Mouse (Mus musculus) kidney, postnatal 14 days (tissue): Measurements from ENCODE around the gene Ndel1.

ENCODE experiments used
- DNase-seq: peaks from one replicate; pipeline ENCODE4 v3.0.0; 2022; ENCODE audit warnings: mixed read lengths

Ndel1 gene

DNA sequence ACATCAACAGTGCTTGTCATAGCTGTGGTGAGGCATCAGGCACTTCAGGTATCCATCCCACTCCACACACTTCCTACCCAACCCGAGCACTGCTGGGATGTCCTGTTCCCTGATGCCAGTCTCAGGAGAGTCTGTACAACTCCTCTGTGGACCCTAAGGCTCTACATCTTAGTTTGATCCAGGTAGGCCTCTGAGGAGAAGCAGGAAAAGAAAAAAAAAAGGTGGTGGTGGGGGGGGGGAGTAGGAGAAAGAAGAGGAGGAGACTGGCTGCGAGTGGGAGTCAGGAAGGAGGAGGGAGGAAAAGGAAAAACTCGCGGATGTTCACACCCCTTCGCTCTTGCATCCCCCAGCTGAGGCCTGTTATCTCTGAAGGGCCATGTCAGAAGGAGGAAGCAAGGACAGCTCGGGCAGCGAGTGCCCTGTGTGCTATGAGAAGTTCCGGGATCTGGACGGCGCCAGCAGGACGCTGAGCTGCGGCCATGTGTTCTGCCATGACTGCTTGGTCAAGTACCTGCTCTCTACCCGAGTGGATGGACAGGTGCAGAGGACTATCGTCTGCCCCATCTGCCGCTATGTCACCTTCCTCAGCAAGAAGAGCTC, 20.7 kb upstream of the Ndel1 start:
- DNase-seq, result peak; percentile 37

GRCm38 (mm10) chr11:68891823-68892222, 20.2 kb upstream of the Ndel1 start:
- no peak for DNase-seq

GRCm38 (mm10) chr11:68890625-68891024, 19.0 kb upstream of the Ndel1 start:
- peak; percentile 47 for DNase-seq

GRCm38 (mm10) chr11:68888653-68889052, 17.0 kb upstream of the Ndel1 start:
- DNase-seq, result no peak

DNA sequence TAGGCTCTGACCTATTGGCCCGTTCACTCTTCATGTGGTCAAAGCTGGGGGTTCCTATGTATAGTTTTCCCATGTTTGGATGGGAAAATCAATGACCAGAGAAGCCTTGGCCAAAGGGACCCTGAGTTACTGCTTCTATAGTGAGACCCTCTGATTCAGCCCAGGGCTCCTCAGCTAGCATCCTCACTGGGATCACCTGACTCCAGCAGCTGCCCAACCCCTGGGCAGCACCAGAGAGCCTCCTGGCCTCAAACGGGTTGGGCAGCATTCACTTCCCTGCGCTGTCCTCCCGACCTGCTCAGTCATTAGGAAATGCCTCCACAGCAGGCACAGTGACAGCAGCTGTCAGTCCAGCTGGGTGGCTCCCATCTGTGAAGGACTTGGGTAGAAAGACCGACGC, 16.6 kb upstream of the Ndel1 start, which contains the start of gene Rnf222:
Gene Rnf222, plus strand, starts transcription at position 301 of the 400 bp plus-strand sequence.
- DNase-seq, result no peak

GRCm38 (mm10) chr11:68886091-68886490, 14.4 kb upstream of the Ndel1 start:
- DNase-seq, result no peak

DNA sequence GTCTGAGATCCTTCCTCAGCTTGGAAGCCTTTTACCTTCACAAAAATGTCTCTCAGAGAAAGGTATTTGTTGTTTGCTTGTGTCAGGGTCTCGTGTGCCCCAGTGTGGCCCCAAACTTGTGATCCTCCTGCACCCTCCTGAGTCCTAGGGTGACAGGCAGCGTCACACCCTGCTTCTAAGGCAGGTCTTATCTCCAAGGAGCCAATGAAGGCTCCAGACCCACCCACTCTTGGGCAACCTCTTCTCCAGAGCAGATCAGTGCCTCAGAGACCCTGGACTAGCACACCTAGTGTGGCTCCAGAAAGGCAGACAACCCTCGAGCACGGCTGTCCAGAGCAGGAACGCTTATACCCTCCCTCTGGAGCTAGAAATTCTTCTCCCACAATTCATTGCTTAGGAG, 12.7 kb upstream of the Ndel1 start:
- DNase-seq, result no peak

- DNase-seq, result no peak
Observed at GRCm38 (mm10) chr11:68883843-68884242, 12.2 kb upstream of the Ndel1 start.

GRCm38 (mm10) chr11:68882107-68882506, 10.4 kb upstream of the Ndel1 start:
- no peak for DNase-seq

GRCm38 (mm10) chr11:68878811-68879210, 7.2 kb upstream of the Ndel1 start:
- no peak for DNase-seq

- peak; percentile 81 for DNase-seq
Observed at GRCm38 (mm10) chr11:68874841-68875240, 3.2 kb upstream of the Ndel1 start.

DNA sequence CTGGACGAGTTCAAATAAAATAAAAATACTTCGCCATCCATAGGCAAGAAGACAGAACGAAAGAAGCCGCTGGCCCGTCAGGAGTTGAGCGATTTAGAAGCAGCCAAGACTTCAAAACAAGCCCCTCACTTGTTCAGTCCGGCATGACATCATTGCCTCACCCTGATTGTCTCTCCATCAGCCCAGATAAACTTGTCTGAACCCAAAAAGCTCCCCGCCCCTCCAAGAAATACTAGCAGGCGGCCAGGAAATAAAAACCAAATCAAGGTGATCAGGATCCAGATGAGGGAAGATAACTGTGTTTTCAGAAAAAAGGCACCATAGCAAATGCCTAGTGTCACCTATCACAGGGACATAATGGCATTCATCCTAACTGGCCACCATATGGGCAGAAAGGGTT, 381 bp downstream of the Ndel1 start:
- DNase-seq, result no peak

GRCm38 (mm10) chr11:68864544-68865189, 7.0 kb downstream of the Ndel1 start:
- peak; percentile 97 for DNase-seq

DNA sequence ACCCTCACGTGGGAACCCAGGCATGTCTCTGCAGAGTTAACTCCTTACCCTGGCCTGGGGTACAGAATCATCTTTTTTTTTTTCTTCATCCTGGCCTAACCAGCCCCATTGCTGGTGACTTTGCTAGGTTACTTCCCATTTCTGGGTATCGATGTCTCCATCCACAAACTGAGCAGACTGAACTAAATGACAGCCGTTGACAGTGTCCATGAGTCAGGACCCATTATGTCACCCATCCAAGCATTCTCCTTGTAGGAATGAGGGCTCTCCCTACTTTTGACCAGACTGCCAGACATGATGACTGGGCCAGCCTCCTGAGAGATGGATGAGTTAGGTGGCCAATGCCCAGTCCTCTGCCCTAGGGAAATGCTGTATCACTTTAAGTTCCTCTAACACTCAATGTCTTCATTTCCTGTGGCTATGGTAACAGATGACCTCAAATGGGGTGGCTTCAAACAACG, 8.0 kb downstream of the Ndel1 start:
- no peak for DNase-seq

DNA sequence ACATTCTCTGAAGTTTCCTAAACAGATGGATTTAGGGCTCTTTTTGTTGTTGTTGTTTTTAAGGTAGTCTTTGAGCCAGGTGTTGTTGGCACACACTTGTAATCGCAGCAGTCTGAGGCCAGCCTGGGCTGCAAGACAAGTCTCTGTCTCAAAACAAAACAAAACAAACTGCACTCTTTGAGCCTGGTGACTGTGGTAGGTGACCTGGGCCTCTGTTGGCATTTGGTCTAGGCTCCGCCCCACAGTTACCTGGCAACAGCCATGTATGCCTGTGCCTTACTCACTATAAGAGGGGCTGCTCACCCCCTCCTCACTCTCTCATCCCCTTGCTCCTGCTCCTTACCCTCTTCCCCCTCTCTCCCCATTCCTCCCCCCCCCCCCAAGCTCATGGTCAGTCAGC, 9.4 kb downstream of the Ndel1 start:
- no peak for DNase-seq

- no peak for DNase-seq
Observed at GRCm38 (mm10) chr11:68859943-68860593, 11.6 kb downstream of the Ndel1 start.

- DNase-seq, result no peak
Observed at GRCm38 (mm10) chr11:68857329-68857728, 14.3 kb downstream of the Ndel1 start.

DNA sequence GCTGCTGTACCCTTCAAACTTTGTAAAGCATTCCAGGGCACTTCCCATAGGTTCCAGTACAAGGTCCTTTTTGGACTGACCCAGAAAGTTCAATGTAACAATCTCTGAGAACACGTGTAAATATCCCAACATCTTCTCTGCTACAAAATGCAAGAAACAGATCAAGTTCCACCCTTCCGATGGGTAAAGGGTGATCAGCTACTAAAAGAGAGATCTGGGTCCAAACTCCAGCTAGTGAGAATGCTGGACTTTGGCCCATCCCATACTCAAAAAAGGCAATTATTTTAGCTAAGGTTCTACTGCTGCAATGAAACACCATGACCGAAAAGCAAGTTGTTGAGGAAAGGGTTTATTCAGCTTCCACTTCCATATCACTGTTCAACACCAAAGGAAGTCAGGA, 17.0 kb downstream of the Ndel1 start:
- DNase-seq, result no peak

- peak; percentile 74 for DNase-seq
Observed at GRCm38 (mm10) chr11:68853611-68854401, 17.9 kb downstream of the Ndel1 start.

DNA sequence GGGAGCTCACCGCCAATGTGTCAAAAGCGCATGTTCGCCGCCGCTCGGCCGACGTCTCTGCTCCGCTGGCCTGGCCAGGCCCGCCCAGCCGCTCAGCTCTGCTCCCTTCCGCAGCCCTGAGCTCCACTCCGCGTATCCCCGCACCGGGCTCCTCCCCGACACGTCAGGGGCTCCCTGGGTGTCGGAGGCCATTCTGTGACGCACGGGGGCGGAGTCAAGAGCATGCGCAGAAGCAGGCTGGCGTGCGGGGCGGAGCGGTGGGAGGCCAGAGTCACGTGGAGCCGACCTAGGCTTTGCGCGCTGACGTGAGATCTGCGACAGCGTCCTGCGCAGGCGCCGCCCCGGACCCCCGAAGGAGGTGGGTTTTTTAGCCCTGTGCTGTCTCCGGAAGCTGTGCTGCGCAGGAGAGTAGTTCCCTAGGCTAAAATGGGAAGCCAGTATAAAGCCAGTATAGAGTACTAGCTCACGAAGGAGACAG, 18.7 kb downstream of the Ndel1 start:
- DNase-seq, result peak; percentile 100

- peak; percentile 82 for DNase-seq
Observed at GRCm38 (mm10) chr11:68852486-68852901, 19.2 kb downstream of the Ndel1 start.

DNA sequence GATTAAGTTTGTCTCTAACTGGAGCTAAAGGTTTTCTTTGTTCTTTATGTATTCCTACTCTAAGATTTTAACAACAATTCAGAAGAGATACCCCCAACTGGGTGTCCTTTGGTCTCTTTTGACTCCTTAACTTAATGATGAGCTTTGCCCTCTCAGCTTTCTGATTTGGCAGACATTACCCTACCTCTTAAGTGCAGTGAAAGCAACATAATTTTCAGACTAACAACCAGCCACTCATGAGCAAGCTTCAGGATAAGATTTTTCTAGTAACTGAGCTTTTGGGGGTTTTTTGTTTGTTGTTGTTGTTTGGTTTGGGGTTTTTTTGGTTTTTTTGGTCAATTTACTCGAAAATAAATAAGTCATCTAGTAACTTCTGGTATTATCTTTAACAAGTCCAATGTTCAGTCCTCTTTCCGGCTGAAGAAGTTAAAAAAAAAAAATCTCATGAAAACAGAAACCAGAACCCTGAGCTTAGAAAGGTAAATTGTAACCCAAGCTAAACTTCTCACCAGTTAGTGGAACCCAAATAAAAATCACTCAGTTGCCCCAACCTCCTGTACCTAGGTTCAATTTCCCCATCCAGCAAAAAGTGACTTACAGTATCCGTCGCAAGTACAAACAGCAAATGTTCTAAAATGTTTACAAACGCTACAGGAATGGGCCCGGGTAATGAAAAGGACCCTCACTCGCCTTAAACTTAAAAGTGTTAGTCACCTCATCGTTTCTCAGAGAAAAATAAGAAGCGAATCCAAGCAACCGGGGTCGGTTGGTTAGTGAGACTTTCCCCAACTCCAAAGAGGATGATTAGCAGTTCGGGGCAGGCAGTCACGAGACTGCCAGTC, 19.8 kb downstream of the Ndel1 start:
- DNase-seq, result peak; percentile 30
